Mouse (Mus musculus): ENCODE measurements at regions not wholly inside any gene's neighbourhood (a gene's known extent, or its start where the extent isn't known, plus 50 kb on each side); places are given as distances from the start of the nearest gene placed in this dataset.
"Not testable (repeated sequence)": the region's sequence is repeated elsewhere in the genome, so short reads cannot be mapped to it uniquely, and the experiment has no call there.

DNA sequence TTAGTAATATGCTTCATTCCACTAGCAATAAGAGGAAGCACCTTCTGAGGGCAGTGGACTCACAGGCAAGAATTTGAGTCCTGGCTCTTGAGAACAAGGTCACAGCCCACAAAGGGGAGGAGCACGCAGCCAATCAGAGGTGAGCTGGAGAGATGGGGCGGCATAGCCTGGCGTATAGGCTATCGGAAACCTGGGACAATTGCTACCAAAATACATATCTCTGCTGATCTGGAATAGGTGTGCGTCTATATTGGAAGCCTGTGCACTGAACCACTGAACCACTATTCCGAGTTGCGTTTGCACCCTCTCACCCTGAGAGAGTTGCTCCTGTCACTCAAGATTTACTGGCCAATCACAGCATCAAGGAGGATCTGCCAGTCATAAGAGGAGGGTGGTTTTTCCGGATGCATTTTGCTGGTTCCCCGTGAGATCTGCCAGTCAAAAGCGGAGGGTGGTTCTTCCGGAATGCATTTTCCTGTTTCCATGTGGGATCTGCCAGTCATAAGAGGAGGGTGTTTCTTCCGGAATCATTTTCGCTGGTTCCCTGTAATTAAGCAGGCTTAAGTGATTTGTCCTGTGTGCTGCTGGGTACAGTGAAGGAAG lies 80.1 kb upstream of the Riok2 start:
- peak; percentile 94 for DNase-seq

DNA sequence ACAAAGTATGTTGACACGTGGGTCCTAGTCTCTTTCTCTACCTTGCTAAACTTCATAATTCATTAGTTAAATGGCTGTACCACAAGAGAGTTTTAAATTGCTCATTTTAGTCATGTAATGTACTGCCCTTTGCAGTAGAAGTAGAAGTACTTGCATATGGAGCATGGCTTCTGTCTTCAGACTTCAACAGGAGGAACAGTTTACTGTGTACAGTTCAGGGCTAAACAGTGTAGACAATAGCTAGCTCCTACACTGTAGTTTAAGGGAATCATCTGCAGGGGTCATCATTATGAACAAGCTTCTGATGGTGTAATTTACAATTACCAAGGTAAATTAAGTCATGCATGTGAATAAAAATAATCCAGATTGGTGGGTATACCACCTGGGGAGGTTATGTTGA lies 79.1 kb upstream of the Riok2 start:
- DNase-seq = not testable (repeated sequence)

DNA sequence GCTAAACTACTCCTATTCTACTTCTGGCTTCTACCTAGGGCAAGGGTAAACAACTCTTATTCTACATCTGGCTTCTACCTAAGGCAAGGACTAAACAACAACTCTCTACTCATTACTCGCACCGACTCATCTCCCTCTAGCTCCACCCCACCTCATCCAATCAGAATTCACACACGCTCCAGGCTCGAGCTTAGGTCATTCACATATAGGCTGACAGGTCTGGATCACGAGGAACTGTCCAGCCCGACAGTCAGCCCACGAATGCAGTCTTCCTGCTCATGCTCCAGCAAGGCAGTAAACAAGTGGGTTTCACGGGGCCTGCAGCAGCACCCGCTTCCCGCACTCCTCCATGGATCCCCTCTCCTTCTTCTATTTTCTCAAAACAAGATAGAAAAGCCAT lies 70.6 kb upstream of the Riok2 start:
- not testable (repeated sequence) for DNase-seq

All from cerebellum, adult 9-11 months (tissue).